Mouse (Mus musculus): Measurements from ENCODE around the gene B3galnt1.

B3galnt1 gene

DNA sequence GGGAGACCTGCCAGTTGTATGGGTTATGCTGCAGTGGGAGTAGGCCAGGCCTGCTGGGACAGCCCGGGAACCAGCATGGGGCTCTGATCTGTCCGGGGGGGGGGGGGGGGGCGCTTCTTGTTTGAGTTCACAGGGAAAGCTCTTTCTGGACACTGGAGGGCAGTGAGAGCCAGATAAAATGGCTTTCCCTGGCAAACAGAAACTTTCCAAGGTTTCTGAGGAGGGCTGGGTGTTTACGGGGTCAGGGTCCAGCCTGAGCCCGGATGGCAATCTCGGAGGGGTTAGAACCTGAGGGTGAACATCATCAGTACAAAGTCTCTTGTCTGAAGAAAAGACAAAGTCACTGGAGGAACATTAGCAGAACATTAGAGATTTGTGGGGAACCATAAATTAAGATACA lies 35.4 kb downstream of the B3galnt1 start:
- DNase-seq (ENCODE audit: low spot score): no peak

DNA sequence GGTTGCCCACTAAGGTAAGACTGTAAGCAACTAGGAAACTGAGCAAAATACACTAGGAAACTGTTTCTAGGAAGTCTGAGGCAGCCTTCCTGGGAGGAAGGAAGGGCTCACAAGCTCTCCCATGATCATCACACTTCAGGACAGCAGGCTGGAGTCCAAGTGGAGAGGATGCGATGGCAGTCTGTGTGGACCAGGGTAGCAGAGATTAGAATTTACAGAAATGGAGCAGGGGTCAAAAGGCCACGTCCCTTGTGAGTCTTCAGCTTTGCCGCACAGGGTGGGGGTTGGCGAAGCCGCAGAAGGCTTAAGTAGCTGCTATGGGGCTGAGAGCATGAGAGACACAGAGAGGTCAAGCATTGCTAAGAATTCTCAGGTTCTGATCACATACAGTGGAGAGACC lies 37.1 kb downstream of the B3galnt1 start:
- DNase-seq (ENCODE audit: low spot score): peak; percentile 47

DNA sequence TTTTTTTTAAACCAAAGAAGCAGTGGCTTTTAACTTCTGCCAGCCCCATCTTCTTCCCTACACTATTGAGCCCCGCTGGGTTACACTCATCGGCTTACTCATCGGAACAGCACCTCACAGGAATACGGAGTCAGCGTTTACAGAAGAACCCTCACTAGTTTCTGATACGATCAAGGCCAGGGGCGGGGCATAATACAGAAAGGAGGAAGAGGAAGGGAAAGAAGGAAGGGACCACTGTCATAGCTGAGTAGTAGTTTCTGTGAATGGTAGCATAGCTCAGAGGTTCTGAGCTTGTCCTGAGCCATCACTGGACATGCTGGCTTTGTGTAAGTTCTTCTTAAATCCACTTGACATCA lies 38.8 kb downstream of the B3galnt1 start:
- no peak for DNase-seq (ENCODE audit: low spot score)

DNA sequence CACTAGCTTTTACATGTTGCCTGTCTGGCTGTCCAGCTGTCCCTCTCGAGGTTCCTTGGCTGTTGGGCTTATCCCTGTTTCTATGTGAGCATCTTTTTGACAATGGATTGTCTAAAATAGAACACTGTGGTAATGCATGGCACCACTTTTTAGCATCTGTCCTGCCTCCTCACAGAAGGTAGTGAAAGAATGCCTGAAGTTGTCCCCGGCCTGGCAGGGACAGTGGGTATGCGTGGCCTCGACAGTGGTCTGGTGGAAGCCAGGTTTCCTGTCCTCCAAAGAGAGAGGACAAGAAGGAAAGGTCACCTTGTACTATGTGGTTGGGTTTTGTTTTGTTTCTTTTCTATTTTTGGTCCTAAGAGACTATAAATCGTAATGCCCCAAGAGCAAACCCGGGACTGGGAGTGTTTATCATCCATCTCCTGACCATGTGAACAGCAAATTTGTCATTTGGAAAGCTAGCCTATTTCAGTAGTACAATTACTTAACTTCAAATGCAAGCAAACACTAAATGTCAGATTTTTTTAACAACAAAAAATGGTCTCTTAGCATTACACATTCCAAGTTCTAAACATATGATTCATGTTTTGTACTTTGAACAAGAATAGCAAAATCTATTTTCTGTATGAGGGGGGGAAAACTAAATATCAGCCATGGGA lies 39.3 kb downstream of the B3galnt1 start:
- no peak for DNase-seq (ENCODE audit: low spot score)

DNA sequence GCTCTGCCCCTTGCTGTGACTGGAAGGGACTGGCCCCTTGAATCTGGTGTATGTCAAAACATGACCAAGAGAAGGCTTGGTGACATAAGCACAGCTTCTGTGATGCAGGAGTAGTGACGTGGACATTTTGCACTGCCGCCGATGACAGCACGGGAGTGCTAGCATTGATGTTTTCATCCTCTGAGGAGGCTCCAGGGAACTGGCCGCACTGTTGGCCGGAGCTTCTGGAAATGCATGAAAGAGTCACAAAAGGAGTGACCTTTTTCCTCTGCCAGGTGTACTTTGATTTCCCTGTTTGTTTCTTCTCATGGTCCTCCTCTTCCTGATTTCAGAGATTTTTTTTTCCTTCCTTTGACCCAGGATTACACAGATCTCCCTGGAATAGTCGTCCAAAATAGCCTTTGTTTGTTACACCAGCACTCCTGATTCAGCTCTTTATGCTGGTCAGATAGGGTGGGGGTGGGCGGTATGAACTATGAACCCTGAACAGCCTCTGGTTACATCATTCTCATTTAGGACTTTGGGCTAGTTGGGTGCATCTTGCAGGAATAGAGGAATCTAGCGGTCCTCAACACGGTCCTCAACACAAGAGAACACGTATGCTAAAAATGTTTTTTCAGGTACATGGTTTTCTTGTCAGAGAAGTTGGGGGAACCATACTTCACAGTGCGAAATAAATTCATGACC lies 42.5 kb downstream of the B3galnt1 start:
- DNase-seq (ENCODE audit: low spot score): no peak

DNA sequence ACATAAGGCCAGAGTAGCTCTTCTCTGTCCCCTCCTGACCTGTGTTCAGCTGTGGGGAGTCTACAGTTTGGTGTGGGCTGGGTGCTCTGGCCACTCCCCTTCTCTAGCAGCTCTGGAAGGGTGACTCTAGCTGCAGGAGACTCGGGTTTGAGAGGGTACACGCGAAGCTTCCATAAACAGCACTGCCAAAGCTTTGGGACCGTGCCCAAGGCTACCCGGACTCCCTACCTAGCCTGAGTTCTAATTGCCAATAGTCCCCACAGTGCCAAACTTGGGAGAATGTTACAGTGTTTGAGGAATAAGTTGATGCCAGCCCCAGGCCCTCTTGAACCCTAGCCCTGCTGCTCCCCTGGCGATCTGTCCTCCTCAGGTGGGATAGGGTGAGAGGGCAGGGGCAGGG lies 43.2 kb downstream of the B3galnt1 start:
- no peak for DNase-seq (ENCODE audit: low spot score)

DNA sequence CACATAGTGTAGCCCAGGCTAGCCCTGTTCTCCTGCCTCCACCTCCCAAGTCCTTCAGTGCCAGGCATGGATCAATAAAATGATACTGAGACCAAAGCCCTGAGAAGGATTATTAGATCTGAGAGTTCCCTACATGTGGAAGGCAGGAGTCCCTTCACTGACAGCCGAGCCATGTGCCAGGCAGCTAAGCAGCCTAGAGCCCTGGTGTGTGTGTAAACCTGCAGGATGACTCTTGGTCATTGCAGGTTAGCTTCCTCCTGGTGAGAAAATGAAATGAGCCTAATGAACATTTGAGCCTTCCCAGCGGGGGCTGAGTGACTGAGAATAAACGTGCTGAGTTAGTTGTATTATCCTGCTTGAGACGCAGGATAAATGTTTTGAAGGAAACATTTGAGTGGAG lies 49.2 kb downstream of the B3galnt1 start:
- no peak for DNase-seq (ENCODE audit: low spot score)

DNA sequence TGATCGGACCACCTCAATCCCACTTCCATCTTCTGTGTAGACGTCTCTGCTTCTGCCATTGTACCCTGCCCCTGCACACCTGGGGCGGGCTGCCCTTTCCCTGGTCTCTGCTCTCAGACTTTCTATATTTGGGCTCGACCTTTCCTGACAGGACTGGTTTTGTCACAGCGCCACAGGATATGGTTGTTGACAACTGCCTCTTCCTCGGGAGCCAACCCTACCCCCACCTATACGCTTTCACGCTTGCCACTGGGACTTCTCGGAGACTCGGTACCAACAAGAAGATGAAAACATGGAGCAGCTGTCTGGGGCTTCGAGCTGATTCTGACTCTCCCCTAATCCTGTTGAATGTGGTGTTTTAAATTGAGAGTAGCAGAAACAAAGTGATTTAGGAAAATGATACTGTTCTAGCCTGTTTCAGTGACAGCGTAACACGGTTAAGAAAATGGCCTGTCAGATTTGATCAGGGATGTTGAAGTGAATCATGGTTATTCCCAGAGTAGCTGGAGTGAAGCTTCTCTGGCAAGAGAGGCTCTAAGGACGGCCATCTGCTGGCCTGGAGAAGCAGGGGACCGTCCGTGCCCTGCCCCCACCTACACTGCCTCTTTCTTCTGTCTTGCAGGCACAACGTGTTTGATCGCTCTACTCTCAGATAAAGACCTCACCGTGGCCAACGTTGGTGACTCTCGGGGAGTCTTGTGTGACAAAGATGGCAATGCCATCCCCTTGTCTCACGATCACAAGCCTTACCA lies 49.9 kb downstream of the B3galnt1 start:
- DNase-seq (ENCODE audit: low spot score): peak; percentile 39

DNA sequence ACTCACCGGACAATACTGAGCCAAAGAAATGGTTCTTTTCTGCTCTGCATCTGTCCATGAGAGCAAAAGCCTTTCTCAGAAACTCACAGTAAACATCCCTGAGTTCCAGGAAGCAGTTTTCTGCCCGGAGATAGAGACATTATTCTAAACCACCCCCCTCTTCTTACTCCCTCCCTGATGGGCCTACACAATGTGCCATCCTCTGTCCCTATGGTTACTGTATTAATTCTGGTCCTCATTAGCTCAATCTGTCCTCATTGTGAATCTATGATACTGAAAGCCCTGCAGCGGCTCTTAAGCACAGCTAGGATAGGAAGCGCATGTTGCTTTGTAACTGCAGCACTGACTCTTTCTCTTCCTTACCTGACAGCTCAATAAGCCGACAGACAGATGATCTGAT lies 53.7 kb downstream of the B3galnt1 start:
- no peak for DNase-seq (ENCODE audit: low spot score)

DNA sequence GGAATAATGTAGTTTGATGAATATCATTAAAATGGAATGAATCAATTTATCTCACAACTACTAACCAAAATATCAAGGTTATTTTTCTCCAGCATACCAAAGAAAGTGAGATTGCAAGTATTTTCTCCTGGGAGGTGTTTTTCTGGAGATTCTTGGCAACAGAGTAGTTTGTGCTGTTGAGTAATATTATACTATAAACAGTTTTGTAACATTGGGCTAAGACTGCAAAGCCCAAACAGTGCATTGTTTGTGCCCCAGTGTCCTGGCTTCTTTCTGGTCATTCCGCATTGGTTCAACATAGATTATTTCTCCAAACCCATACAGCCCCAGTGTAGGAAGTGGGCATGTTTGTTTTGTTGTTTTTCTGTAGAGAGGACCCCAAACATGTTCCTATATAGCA lies 55.0 kb downstream of the B3galnt1 start:
- no peak for DNase-seq (ENCODE audit: low spot score)

DNA sequence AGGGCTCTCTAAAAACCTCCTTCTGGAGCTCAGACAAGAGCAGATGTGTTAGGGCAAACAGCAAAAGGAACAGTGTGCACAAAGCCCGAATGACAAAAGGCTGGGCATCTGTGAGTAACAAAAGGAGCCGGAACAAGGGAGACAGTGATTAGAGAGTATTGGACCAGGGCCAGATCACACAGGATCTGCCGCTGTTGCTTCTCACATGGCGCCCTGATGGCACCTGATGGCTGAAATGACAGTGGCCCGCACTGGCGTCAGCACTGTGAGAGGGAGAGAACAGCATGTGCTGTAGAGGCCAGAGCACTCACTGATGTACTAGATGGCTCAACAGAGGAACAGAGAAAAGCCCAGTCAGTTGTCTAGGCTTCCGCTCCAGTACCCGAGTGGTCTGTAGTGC lies 55.8 kb downstream of the B3galnt1 start:
- no peak for DNase-seq (ENCODE audit: low spot score)

DNA sequence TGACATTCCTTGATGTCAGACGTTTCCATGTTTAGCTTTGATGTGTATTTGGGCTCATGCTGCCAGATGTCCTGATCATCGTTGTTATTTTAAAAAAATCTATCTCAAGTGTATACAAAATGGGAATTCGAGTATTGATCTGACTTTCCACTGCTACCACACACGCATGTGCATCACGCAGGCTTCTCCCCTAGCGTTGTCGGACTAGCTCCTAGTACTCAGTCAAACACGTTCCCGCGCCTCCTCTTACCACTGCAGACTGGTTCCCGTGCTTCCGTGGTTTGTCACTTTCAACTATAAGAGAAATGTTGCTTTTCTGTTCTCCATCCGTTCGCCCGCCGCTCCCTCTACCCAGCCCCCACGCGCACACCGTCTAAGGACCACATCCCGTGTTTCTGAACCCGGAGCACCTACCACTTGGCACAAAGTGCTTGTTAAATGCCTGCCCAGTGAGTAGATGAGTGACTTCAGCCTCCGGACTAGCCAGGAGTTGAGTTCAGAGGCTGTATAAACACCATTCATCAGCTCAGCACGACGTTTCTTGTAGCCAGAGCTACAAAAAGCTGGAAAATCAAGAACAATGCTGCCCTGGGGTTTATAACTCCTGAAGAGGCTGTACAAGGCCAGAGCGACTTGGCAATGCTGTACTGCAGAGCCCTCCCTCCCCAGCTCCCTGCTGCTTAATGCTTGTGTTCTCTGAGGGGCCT lies 62.7 kb downstream of the B3galnt1 start:
- no peak for DNase-seq (ENCODE audit: low spot score)

DNA sequence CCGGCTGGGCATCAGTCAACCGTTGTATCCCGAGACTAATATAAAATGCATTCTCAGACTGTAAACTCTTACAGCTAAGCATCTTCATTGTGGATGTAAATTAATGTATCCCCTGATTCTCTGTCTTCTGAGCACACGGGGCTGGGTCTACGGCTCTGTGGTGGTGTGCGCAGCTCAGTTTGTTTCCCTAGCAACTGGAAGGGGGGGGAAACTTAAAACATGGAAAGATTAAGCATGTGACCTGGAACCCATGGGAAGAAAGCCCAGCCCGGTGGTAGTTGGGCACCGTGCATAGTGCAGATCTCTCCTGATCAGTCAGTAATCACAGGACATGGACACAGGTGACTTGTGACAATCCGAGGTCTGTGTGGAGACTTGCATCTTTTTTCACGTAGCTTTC lies 63.3 kb downstream of the B3galnt1 start:
- DNase-seq (ENCODE audit: low spot score): no peak

DNA sequence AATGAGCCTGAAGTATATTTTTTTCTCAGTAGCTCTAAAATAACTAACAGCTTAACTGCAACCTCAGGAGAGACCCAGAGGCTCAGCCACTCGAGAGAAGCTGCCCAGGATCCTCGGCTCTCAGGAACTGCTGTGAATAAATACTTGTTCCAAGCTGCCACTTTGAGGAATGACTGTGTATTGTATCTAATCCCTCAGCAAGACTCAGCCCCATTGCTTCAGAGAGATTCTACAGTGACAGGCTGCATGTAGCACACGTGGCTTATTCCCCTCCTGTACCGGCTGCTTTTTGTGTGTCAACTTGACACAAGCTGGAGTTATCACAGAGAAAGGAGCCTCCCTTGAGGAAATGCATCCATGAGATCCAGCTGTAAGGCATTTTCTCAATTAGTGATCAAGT lies 66.1 kb downstream of the B3galnt1 start:
- no peak for DNase-seq (ENCODE audit: low spot score)

DNA sequence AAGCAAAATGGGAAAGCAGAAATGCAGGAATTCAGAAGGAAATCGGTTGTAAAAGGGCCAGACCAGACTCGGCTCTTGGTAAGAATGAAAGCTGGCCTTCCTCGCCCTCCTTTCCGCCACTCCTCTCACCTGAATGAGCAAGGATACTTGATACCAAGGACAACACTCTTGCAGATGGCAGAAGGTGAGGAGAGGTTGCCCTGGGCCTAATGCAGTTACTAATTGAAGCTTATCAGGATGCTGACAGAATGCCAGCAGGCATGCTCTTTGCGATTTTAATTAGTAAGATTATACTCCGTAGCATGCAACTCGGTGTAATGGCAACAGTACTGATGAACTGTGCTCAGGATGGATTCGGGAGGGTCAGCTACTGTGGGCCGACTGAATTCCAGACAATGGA lies 67.2 kb downstream of the B3galnt1 start:
- no peak for DNase-seq (ENCODE audit: low spot score)

DNA sequence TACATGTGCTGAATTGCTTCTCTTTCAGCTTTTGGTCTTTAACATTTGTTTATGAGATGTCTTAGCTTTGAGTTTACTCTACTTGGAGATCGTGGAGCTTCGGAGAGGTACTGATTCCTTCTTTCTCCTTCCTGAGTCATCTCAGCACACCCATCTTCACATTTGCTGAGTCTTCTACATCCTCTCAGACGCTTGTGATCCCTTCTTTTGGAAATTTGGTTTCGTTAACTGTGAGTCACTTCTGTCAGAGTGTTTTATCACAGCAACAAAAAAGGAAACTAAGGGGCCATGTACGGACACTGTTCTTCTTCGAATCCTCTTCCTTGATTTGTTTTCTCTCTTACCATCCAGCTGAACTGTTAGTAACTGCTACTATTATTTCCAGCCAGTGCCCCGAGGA lies 69.2 kb downstream of the B3galnt1 start:
- no peak for DNase-seq (ENCODE audit: low spot score)

DNA sequence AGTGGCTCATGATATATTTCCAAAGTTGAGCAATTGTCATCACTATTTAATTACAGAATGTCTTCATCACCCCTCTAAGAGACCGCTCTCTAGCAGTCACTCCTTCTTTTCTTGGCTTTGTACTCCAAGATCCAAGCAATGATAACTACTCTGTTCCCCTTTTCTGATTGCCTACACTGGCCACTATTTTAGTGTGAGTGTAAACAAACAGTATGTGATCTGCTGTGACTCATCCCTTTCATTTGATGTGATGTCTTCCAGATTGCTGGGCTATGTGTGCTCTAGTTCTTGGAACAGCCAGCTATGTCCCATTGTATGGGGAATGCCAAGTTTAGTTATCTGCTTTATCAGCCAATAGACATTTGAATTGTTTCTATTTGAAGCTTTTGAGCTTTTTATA lies 71.4 kb downstream of the B3galnt1 start:
- no peak for DNase-seq (ENCODE audit: low spot score)

DNA sequence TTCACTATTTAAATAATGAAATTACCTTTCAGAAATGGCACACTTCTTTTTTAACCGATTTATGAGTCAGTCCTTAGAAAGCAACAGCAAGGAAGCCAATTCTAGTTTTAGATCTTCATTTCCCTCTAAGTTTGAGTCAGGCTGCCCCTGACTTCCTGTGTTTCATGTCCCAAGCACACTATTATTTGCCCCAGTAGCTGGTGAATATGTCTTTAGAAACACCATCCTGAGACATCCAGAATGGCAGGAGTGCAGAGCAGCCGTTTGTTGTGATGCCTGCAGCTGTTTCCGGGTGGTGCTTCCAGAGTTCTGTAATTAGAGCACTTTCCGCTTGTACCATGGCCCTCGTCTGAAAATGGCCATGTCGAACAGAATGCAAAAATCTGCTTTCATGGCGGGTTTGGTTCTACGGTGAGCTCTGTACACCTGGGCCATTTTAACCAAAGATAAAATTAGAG lies 73.7 kb downstream of the B3galnt1 start:
- no peak for DNase-seq (ENCODE audit: low spot score)

DNA sequence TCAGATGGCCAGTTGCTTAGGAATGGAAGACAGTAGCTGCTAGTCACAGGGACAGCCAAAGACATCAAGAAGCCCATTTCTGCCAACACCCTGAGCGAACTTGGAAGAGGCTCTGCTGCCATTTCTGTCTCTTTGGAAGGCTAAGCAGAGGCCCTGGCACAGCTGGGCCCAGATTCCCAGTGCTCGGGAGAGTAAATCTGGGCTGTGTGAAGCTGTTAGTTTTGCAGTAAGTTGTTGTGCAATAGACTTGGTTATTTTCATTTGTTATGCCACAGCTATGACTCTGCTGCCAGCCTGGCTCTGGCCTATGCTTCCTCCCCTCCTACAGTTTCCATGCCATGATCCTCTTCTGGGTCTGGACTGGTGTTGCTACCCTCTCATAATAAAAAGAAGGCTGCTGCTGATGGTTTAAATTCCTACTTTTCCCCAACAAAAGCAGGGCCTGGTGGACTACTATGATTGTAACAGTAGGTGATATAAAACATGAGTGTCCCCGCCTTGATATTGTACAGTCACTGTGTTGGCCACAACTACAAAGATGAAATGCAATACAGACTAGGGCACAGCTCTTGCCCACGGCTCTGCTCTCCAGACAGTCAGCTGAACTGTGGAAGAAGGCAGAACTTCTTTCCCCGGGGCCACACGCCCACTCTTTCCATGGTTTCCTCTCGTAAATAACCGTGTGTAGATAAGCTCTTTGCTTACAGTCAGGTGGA lies 74.2 kb downstream of the B3galnt1 start:
- DNase-seq (ENCODE audit: low spot score): no peak
